Mouse (Mus musculus) brain, embryonic 14.5 days (tissue): ENCODE data around the gene Trp73.

Source experiments
- CTCF ChIP-seq: fragments of 200-500 bp; IDR thresholded peaks from 2 replicates; pipeline ENCODE4 v1.5.1; 2012; ENCODE audit warnings: inconsistent platforms, mild to moderate bottlenecking, moderate library complexity, borderline replicate concordance; ENCODE audit not compliant: insufficient read depth, insufficient read length; ENCODE audit errors: extremely low read depth
- POLR2A ChIP-seq: fragments of 200-500 bp; IDR thresholded peaks from 2 replicates; pipeline ENCODE4 v1.6.1; 2012; ENCODE audit warnings: mild to moderate bottlenecking, inconsistent platforms, borderline replicate concordance; ENCODE audit not compliant: poor library complexity, insufficient read depth, insufficient read length, severe bottlenecking; ENCODE audit errors: extremely low read depth

- no peak for TF ChIP-seq CTCF
- no peak for TF ChIP-seq POLR2A
Observed at GRCm38 (mm10) chr4:154022407-154022806, 117.6 kb downstream of the Trp73 start.
